Mouse (Mus musculus): ENCODE data around the gene Tpst2.
A peak's percentile ranks its signal among the peaks of the same experiment; 100 is the strongest.

Tpst2 gene

DNA sequence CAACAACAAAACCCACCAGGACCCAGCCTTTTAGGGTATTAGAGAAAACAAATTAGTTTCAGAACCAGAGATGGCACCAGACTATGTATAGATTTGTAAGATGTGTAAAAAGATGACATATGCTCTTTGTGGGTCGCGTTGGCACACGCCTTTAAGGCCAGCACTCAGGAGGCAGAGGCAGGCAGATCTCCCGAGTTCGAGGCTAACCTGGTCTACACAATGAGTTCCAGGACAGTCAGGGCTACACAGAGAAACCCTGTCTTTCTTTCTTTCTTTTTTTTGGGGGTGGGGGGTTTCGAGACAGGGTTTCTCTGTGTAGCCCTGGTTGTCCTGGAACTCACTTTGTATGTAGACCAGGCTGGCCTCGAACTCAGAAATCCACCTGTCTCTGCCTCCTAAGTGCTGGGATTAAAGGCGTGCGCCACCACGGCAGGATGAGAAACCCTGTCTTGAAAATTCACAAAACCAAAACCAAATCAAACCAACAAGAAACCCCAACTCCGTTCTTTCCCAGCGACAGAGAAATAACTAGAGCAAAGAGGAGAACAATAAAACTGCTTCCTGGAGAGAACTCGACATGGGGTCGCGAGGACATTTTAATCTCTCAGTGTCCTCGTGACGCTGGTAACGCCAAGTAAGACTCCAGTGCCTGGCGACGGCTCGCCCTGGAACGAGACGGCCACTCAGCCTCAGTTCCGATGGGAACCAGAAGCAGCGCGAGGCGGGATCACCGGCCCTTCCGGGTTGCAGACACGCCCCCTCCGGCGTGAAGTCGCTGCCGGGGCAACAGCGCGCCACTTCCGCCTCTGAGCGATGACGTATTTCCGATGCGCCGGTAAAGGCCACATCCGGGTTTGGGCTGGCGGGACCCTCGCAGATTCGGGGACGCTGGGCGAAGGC is 49.3 kb downstream of the Tpst2 start, which contains the start of gene Tfip11:
Gene Tfip11, plus strand, starts transcription at position 813 of the 900 bp plus-strand sequence.
- peak; percentile 92 for DNase-seq (ENCODE audit: extremely low read depth, insufficient read length, low spot score)

DNA sequence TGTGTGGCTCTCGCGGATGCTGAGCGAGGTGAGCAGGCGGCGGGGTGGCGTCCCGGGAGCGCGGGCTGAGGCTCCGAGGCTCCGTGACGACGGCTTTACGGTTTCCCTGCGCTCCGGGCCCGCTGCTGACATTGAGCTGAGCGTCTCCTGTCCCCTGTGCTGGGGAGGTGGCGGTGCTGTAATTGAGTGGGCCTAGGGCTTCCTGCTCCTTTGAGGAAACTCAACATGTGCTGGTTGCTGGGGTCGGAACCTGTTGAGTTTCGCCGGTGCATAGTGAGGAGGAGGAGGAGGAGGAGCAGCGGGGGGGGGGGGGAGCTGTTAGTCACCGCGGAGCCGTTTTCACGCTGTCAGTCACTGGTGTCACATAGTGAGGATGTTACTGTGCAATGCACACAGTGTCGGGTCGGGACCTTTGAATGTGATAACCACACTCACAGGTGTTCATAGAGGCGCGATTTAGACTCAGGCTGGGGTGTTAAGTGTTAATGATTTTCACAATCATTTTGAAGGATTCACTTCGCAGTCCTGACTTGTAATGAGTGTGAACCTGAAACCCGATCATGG is 50.0 kb downstream of the Tpst2 start:
- DNase-seq (ENCODE audit: extremely low read depth, insufficient read length, low spot score) = no peak

DNA sequence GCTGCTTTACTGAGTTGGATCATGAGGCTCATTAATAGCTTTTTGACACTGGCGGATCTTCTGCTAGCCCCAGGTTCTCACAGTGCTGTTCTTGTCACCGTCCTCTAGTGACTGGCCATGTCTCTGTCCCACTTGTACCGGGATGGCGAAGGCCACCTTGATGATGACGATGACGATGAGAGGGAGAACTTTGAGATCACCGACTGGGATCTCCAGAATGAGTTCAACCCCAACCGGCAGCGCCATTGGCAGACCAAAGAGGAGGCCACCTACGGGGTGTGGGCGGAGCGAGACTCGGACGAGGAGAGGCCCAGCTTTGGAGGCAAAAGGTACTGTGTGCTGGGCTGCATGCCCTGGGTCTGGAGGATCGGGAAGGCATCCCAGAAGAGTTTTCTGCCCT is 51.4 kb downstream of the Tpst2 start:
- no peak for DNase-seq (ENCODE audit: extremely low read depth, insufficient read length, low spot score)

DNA sequence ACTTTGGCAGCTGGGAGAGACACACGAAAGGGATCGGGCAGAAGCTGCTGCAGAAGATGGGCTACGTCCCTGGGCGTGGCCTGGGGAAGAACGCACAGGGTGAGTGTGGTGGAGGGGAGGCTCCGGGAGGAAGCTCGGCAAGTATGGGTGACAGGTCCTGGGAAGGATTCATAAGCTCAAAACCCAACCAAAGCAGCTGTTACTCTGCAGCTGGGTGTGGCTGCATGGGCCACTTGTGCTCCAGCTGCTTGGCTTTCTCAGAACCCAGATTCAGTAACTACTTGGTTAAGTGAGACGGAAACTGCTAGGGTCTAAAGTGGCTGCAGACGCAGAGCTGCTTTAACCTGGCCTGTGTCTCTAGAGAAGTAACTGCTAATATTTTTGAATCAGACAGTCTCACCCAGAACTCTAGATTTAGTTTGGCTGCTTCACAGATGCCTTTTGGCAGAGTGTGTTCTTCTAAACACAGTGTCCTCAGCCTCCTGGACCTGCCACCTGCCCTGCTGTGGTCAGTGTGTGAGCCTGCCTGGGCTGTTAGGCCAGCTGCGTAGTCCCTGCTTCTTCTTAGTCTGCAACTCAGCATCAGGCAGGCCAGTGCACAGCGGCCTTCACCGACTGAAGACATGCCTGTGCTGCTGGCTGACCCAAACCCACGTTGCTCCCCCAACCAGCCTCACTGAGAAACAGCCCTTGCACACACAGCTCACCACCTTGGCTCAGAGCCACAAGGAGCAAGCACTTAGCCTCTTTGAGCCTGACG is 53.5 kb downstream of the Tpst2 start:
- no peak for DNase-seq (ENCODE audit: extremely low read depth, insufficient read length, low spot score)

DNA sequence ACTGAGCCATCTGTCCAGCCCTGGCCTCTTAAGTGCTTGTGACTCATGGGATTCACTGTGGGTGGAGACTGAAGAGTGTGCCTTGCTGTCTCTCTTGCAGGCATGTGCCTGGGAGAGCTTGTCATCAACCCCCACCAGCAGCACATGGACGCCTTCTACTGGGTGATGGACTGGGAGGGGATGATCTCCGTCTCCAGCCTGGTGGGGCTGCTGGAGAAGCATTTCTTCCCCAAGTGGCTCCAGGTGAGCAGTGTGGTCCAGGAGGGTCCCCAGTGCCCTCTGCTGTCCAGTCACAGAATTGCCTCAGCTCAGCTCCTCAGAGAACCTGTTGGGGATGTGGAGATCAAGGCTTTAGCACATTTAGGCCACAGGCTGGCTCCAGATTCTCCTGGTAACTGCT is 59.0 kb downstream of the Tpst2 start:
- peak; percentile 67 for DNase-seq (ENCODE audit: extremely low read depth, insufficient read length, low spot score)

DNA sequence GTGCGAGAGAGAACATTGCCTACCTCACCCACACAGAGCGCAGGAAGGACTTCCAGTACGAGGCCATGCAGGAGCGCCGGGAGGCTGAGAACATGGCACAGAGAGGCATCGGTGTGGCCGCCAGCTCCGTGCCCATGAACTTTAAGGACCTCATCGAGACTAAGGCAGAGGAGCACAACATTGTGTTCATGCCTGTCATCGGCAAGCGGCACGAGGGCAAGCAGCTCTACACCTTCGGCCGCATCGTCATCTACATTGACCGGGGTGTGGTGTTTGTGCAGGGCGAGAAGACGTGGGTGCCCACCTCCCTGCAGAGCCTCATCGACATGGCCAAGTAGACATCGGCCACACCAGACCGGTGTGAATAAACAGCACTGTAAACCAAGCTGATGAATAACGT is 60.5 kb downstream of the Tpst2 start:
- no peak for DNase-seq (ENCODE audit: extremely low read depth, insufficient read length, low spot score)

DNA sequence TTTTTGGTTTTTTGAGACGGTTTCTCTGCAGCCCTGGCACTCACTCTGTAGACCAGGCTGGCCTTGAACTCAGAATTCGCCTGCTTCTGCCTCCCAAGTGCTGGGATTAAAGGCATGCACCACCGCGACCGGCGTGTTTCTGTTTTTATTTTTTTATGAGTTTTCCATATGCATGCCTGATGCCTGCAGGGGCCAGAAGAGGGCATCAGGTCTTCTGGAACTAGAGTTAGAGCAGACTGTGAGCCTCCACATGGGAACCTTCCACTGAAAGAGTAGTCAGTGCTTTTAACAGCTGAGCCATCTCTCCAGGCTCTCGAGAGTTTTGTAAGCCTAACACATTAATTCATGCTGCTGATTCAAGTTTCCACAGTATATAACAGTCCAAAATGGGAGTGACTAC is 62.7 kb downstream of the Tpst2 start:
- DNase-seq (ENCODE audit: extremely low read depth, insufficient read length, low spot score) = no peak

DNA sequence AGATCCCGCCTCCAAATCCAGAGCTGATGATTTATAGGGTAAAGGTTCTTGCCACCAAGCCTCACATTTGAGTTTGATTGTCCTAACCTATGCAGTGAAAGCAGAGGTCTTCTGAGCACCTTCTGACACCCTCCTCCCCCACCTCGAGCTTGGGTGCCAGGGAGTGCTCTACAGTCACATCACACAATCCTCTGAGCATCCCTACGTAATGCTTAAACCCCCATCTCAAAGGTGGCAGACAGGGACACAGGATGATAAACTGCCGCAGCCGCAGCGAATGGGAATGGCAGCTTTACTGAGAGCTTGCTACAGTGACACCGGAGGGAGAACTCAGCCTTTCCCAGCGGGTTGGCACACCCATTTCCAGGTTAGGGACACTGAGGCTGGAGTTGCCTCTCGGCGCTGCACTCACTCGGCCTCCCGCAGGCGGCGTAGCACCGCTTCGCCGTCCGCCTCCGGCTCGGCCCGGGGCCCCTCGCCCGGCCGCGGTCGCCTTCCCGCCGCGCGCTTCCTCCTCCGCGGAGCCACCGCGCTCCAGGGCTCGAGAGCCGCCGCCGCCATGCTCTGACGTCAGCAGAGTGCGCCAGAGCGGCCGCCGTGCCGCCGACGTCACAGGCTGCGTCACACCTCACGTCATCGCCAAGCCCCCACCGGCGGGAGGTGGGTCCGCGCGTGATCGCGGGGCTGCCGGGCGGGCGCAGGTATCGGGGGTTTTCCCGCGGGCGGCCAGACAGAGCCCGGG is 66.1 kb downstream of the Tpst2 start, which contains the start of the genes Srrd and Hps4:
Gene Srrd, minus strand, starts transcription at position 578 of the 742 bp plus-strand sequence.
Gene Hps4, plus strand, starts transcription at position 621 of the 742 bp plus-strand sequence.
- peak; percentile 73 for DNase-seq (ENCODE audit: extremely low read depth, insufficient read length, low spot score)

DNA sequence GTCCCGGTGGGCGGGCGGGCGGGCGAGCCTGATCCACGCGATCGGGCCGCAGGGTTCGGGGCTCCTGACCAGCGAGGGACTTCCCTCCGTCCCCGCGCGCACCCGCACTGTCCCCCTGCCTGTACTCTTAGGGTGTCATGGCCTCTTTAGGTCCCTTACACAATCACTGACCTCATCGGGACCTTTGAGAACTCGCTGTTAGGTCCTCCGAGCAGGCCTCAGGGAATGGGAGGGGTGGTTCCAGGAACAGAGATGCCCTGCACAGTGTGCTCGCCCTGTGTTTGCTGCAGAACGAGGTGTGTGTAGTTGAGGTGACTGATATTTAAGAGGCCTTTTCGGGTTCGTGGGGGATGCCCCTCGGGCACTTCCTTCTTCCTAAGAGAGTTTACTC is 66.7 kb downstream of the Tpst2 start:
- DNase-seq (ENCODE audit: extremely low read depth, insufficient read length, low spot score) = peak; percentile 43

DNA sequence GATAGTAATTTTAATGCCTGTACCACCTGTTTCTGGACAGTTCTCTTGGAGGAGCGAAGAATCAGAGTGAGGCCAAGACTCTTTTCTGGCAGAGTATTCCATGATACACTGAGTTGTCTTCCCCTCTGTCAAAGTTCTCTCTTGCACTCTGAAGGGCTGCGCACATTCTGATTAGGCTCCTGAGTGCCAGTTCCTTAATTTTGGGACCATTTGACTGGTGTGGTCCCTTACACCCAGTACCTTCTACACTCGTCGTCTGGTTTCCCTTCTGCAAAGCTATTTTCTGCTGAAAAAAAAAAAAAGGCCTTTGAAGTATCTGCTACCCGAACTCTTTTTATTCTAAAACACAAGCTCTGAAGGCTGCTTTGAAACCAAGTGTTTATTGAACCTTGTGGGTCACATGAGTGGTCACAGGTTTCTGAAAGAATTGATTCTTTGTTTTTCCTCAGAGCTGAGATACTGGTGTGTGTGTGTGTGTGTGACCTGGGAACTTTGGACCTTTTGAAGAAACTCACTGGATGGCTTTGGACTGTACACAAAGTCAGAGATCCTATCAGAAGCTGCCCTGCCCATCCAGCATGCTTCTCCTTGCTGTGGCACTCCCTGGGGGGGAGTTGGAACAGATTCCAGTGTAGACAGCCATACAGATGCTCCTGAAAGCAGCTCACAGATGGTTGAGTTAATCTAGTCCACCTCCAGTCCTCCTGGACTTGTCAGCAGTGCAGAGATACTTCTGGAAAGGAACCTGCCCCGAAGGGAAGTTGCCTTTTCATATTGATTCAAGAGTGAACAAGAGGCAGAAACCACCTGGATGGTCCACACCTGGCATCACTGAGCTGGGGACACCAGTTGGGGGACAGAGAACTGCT is 67.8 kb downstream of the Tpst2 start:
- DNase-seq (ENCODE audit: extremely low read depth, insufficient read length, low spot score) = no peak

DNA sequence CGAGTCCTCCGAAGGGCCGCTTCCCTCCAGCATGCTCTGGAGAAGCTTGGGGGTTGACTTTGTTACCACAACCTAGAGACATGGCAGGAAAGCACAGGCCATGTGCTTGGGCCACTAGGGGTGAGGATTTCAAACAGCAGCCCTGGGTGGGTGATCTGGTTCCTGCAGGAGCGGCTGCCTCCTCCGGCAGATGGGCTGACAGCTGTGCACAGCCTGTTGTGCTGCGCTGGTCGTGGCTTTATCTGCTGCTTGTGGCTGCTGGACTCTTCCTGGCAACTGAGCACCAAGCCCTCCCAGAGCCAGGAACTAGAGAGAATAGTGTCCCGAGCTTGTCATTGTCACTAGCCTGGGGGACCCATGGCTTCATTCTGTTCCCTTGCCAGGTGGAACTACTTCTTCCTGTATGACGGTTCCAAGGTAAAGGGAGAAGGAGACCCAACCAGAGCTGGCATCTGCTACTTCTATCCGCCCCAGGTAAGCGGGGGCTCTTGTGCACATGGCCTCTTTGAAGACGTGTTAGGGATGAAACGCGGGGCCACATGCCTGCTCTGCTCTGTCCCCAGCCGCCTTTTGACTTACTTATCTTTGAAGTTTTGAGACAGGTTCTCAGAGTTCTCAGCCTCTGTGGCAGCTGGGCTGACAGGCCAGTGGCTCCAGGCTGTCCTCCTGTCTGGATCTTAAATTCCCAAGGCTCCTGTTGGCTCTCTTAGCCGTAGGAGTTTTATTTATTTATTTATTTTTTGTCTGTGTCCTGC is 69.9 kb downstream of the Tpst2 start:
- DNase-seq (ENCODE audit: extremely low read depth, insufficient read length, low spot score) = no peak

DNA sequence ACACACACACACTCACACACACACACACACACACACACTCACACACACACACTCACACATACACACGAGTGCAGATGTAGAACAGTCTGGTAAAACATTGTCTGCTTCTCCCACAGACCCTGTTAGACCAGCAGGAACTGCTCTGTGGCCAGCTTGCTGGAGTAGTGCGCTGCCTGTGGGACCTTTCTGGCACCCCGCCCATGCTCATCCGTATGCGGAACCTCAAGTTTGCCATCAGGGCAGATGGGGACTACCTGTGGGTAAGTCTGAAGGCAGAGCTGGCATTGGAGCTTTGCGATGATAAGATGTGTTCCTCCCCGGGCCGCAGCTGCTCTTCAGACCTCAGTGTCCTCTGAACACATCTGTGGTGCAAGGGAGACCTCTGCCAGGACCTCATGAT is 72.7 kb downstream of the Tpst2 start:
- no peak for DNase-seq (ENCODE audit: extremely low read depth, insufficient read length, low spot score)

DNA sequence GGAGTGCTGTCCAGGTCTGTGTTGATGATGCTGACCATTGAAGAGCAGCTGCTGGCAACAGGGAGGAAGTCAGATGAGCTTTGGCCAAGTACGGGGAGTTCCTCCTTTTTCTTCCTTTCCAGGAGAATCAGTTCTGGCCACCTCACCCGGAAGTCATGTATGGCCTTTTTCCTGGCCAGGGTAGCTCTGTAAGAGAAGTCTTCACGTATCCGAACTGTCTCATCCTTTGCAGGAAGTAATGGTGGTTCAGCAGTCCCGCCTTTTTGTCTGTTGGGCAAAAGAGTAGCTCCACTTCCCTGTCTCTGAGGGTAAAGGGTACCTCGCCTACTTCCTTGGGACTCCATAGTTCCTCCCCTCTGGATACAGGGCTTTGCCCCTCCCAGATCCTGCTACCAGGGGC is 79.0 kb downstream of the Tpst2 start:
- DNase-seq (ENCODE audit: extremely low read depth, insufficient read length, low spot score) = no peak

DNA sequence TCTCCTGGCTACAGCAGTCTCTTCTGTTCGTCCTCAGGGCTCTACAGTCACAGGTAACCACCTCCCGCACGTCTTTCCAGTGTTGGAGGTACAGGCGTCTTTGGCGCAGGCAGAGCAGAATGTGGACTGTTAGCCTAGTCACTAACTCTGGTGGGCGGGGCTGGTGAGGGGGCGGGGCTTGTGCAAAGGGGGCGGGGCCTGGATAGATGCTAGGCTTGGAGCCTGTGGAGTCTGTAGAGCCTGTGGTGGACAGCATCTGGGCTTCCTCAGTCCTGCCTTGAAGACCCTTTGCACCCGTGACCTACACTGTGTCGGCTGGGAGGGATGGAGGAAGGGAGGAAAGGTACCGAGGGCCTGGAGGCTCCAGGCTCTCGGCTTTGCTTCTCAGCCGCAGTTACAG is 79.4 kb downstream of the Tpst2 start, which contains the start of gene Gm6583:
Gene Gm6583, minus strand, starts transcription at position 124 of the 400 bp plus-strand sequence.
- DNase-seq (ENCODE audit: extremely low read depth, insufficient read length, low spot score) = no peak

DNA sequence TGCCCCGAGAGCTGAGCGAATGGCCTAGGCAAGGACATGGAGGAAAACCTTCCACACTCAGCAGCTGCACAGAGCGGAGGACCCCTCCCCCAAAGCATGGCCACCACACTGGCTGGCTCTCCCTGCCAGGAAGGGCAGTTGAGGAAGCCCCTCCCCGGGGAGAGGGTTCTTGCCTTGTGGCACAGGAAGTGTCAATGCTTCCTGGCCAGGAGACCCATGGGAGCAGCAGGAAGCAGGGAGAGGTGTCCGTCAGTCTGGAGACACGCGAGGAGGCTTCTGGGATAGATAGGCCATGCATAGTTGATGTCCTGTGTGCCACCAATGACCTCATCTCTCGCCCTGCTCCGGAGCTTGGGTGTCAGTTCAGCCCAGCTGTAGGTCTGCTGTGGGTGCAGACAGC is 79.8 kb downstream of the Tpst2 start:
- no peak for DNase-seq (ENCODE audit: extremely low read depth, insufficient read length, low spot score)

DNA sequence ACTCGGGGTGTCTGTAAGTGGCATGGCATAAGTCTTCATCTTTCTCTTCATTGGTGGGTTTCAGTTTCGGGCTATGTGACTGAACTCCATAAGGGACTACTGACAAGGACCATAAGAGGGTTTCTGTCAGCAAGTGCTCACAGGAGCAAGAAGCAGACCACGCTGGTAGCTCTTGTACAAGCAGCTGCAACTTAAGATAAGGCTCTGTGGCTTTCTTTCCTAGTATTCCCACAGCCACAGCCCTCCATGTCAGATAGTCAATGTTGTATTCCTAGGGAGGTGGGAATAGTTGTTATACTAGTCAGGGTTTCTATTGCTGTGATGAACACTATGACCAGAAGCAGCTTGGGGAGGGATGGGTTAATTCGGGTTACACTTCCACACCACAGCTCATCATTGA is 83.0 kb downstream of the Tpst2 start:
- no peak for DNase-seq (ENCODE audit: extremely low read depth, insufficient read length, low spot score)

DNA sequence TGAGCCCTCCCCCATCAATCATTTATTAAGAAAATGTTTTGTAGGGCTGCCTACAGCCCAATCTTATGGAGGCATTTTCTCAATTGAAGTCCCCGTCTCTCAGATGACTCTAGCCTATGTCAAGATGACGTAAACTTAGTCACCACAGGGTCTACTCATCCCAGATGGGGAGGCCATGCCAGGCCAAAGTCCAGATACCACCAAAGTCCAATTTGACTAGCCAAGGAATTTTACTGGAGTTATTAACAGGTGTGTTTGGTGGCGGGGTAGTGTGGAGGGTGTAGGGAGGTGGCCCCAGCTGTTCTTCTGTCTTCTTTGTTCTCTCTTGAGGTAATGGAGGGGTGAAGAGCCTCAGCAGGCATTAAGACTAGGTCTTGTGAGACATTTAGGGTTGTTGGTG is 83.6 kb downstream of the Tpst2 start:
- DNase-seq (ENCODE audit: extremely low read depth, insufficient read length, low spot score) = no peak

DNA sequence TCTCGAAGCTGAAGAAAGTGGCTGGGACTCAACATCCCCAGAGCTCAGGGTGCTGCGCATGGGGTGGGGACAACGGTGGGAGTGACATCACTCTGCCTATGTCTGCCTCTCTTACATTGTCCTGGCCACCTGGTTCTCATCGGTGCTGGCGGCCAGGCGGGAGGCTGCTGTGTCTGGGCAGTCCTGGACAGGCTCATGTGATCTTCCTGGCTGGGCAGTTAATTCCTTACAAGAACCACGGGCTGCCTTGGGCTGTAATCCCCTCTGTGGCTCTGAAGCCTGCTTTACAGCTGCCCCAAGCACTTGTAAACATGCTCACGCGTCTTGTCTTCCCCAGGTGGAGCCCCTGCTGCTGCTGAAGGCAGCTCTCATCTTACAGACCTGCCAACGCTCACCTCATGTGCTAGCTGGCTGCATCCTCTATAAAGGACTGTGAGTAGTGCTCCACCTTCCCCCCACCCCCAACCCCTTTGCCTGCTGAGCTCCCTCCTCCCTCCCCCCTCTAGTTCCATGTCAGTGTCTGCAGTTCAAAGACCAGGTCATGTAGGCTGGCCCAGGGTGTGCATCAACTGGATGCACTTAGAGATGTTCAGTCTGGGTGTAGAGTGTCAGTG is 87.8 kb downstream of the Tpst2 start:
- no peak for DNase-seq (ENCODE audit: extremely low read depth, insufficient read length, low spot score)

Data from 3134 (cell line).